Mouse (Mus musculus): Measurements from ENCODE around the gene Camta1. TPM values are rescaled to one million over a fixed set of nuclear protein-coding genes. Genes with fewer than 3 reads are reported as not detected.

Camta1 gene
- polyA plus RNA-seq, 1 experiment from 2014 or later = 93.9 TPM

GRCm38 (mm10) chr4:151555505-151555904 lies 306.2 kb downstream of the Camta1 start:
- Histone ChIP-seq H3K9ac (ENCODE audit: low read depth, low read length) (no peak overlapping the region), H3K36me3 (ENCODE audit: control insufficient read depth, insufficient read depth, low read length) (no peaks in the 10 kb centered on the region), H3K4me3 (ENCODE audit: low read depth, low read length) (no peak overlapping the region), H3K27ac (ENCODE audit: low read depth, low read length) (no peak overlapping the region), H3K4me1 (replicated peaks; ENCODE audit: control insufficient read depth, insufficient read depth, low read length) (no peaks in the 10 kb centered on the region), H3K27me3 (replicated peaks; ENCODE audit: control insufficient read depth, insufficient read depth, low read length) (no peaks in the 10 kb centered on the region), H3K4me2 (no peak overlapping the region), H3K9me3 (ENCODE audit: control insufficient read depth, low read length) (no peaks in the 10 kb centered on the region)
- ATAC-seq (replicated peaks; ENCODE audit: low FRiP score) (no peak), DNase-seq (ENCODE audit: low spot score) (no peak)
- 71% methylated on average over 9 of the region's 9 CpGs for WGBS

- DNase-seq (ENCODE audit: low spot score) = no peak
- Histone ChIP-seq H3K4me2 (no peak overlapping the region), H3K36me3 (ENCODE audit: control insufficient read depth, insufficient read depth, low read length) (no peaks in the 10 kb centered on the region), H3K9me3 (ENCODE audit: control insufficient read depth, low read length) (no peaks in the 10 kb centered on the region), H3K9ac (ENCODE audit: low read depth, low read length) (no peak overlapping the region), H3K27me3 (replicated peaks; ENCODE audit: control insufficient read depth, insufficient read depth, low read length) (no peaks in the 10 kb centered on the region), H3K4me3 (ENCODE audit: low read depth, low read length) (no peak overlapping the region), H3K4me1 (replicated peaks; ENCODE audit: control insufficient read depth, insufficient read depth, low read length) (no peaks in the 10 kb centered on the region), H3K27ac (ENCODE audit: low read depth, low read length) (no peak overlapping the region)
- ATAC-seq (replicated peaks; ENCODE audit: low FRiP score) = no peak
- WGBS = 65% methylated on average over 10 of the region's 10 CpGs
Observed at GRCm38 (mm10) chr4:151549523-151549922, 312.2 kb downstream of the Camta1 start.

DNA sequence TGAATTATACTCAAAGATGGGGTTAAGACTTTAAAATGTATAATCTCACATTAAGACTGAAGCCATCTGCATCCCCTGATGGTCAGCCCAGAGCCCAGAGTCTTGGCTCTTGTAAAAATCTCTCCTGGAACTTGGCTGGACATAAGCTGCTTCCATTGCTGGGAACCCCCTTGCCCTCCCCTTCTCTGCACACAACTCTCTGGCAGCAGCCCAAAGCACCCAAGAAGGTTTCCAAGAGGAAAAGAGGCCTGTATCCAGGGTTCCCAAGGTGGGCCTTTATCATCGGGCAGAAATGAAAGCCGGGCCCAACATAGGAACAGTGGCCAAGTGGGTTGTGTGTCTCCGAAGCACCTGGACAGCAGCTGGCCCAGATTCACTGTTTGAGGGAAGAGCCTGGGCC lies 316.2 kb downstream of the Camta1 start:
- H3K9me3 ChIP-seq (ENCODE audit: control insufficient read depth, low read length) = no peaks in the 10 kb centered on the region
- H3K27me3 ChIP-seq (replicated peaks; ENCODE audit: control insufficient read depth, insufficient read depth, low read length) = no peaks in the 10 kb centered on the region
- WGBS = 87% methylated on average over 3 of the region's 3 CpGs
- DNase-seq (ENCODE audit: low spot score) (no peak), ATAC-seq (replicated peaks; ENCODE audit: low FRiP score) (no peak)
- no peak overlapping the region for H3K9ac ChIP-seq (ENCODE audit: low read depth, low read length)
- no peak overlapping the region for H3K4me2 ChIP-seq
- H3K4me1 ChIP-seq (replicated peaks; ENCODE audit: control insufficient read depth, insufficient read depth, low read length) = no peaks in the 10 kb centered on the region
- no peak overlapping the region for H3K4me3 ChIP-seq (ENCODE audit: low read depth, low read length)
- H3K36me3 ChIP-seq (ENCODE audit: control insufficient read depth, insufficient read depth, low read length) = no peaks in the 10 kb centered on the region
- no peak overlapping the region for H3K27ac ChIP-seq (ENCODE audit: low read depth, low read length)

GRCm38 (mm10) chr4:151544191-151544590 lies 317.5 kb downstream of the Camta1 start:
- DNase-seq (ENCODE audit: low spot score) (no peak), ATAC-seq (replicated peaks; ENCODE audit: low FRiP score) (no peak)
- Histone ChIP-seq H3K27ac (ENCODE audit: low read depth, low read length) (no peak overlapping the region), H3K4me1 (replicated peaks; ENCODE audit: control insufficient read depth, insufficient read depth, low read length) (no peaks in the 10 kb centered on the region), H3K27me3 (replicated peaks; ENCODE audit: control insufficient read depth, insufficient read depth, low read length) (no peaks in the 10 kb centered on the region), H3K36me3 (ENCODE audit: control insufficient read depth, insufficient read depth, low read length) (no peaks in the 10 kb centered on the region), H3K9ac (ENCODE audit: low read depth, low read length) (no peak overlapping the region), H3K9me3 (ENCODE audit: control insufficient read depth, low read length) (no peaks in the 10 kb centered on the region), H3K4me3 (ENCODE audit: low read depth, low read length) (no peak overlapping the region), H3K4me2 (no peak overlapping the region)
- WGBS = 59% methylated on average over 5 of the region's 5 CpGs

GRCm38 (mm10) chr4:151540546-151540945 lies 321.1 kb downstream of the Camta1 start:
- DNase-seq (ENCODE audit: low spot score) (no peak), ATAC-seq (replicated peaks; ENCODE audit: low FRiP score) (no peak)
- Histone ChIP-seq H3K9ac (ENCODE audit: low read depth, low read length) (no peak overlapping the region), H3K27me3 (replicated peaks; ENCODE audit: control insufficient read depth, insufficient read depth, low read length) (no peaks in the 10 kb centered on the region), H3K4me1 (replicated peaks; ENCODE audit: control insufficient read depth, insufficient read depth, low read length) (no peaks in the 10 kb centered on the region), H3K4me3 (ENCODE audit: low read depth, low read length) (no peak overlapping the region), H3K4me2 (no peak overlapping the region), H3K27ac (ENCODE audit: low read depth, low read length) (no peak overlapping the region), H3K36me3 (ENCODE audit: control insufficient read depth, insufficient read depth, low read length) (no peaks in the 10 kb centered on the region), H3K9me3 (ENCODE audit: control insufficient read depth, low read length) (no peaks in the 10 kb centered on the region)
- WGBS = 73% methylated on average over 6 of the region's 6 CpGs

- Histone ChIP-seq H3K4me1 (replicated peaks; ENCODE audit: control insufficient read depth, insufficient read depth, low read length) (no peaks in the 10 kb centered on the region), H3K36me3 (ENCODE audit: control insufficient read depth, insufficient read depth, low read length) (no peaks in the 10 kb centered on the region), H3K9me3 (ENCODE audit: control insufficient read depth, low read length) (no peaks in the 10 kb centered on the region), H3K27ac (ENCODE audit: low read depth, low read length) (no peak overlapping the region), H3K9ac (ENCODE audit: low read depth, low read length) (no peak overlapping the region), H3K4me3 (ENCODE audit: low read depth, low read length) (no peak overlapping the region), H3K27me3 (replicated peaks; ENCODE audit: control insufficient read depth, insufficient read depth, low read length) (no peaks in the 10 kb centered on the region), H3K4me2 (no peak overlapping the region)
- 73% methylated on average over 5 of the region's 5 CpGs for WGBS
- DNase-seq (ENCODE audit: low spot score) = no peak
- no peak for ATAC-seq (replicated peaks; ENCODE audit: low FRiP score)
Observed at GRCm38 (mm10) chr4:151539881-151540280, 321.8 kb downstream of the Camta1 start.

DNA sequence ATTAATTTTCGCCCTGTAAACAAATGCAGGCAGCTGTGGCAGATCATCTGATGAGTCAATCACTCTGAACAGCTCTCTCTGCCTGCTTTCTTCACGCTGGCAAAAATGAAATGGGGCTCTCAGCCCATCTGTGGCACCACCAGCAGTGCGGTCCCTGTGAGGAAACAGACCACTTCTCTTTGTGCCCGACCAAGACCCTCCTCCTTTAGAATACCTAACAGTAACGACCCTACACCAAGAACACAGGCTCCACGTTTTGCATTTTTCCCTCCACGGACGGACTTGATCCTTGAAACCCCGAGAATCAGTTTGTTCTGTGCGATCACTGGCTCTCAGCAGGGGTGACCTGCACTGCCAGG lies 322.5 kb downstream of the Camta1 start:
- Histone ChIP-seq H3K9me3 (ENCODE audit: control insufficient read depth, low read length) (no peaks in the 10 kb centered on the region), H3K36me3 (ENCODE audit: control insufficient read depth, insufficient read depth, low read length) (no peaks in the 10 kb centered on the region), H3K4me1 (replicated peaks; ENCODE audit: control insufficient read depth, insufficient read depth, low read length) (no peaks in the 10 kb centered on the region), H3K27me3 (replicated peaks; ENCODE audit: control insufficient read depth, insufficient read depth, low read length) (no peaks in the 10 kb centered on the region), H3K27ac (ENCODE audit: low read depth, low read length) (no peak overlapping the region), H3K4me3 (ENCODE audit: low read depth, low read length) (no peak overlapping the region), H3K9ac (ENCODE audit: low read depth, low read length) (no peak overlapping the region), H3K4me2 (no peak overlapping the region)
- DNase-seq (ENCODE audit: low spot score) (no peak), ATAC-seq (replicated peaks; ENCODE audit: low FRiP score) (no peak)
- WGBS = 69% methylated on average over 10 of the region's 10 CpGs

DNA sequence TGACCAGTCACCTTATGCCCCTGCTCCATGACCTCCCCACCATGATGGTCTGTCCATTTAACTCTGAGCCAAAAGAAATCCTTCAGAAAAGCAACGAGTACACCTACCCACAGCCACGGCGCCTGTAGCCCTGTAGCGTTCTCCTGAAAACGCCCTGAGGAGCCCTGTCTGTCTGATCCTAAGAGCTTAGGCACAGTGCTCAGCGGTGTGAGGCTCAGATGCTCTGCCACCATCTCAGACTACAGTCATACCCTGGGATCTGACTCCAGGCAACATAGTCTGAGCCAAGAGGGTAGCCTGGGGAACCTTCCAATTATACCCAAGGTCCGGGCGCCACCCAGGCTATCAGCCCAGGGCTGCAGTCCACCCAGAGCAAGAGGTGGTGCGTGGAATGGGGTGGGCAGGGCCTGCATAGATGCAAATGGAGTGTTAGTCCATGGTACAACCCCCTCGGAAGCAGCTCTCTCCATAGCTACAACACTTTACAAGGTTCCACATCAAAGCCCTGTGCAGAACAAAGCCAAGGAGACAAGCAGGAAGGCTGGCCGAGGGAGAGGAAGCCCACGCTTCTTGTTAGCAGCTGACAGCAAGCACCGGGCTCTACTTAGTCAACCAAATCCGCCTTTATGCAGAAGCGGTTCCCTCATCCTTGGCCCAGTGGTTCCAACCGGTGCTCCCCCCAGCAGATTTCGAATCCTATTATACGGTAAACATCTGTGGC lies 323.1 kb downstream of the Camta1 start:
- H3K4me3 ChIP-seq (ENCODE audit: low read depth, low read length) = no peak overlapping the region
- H3K9me3 ChIP-seq (ENCODE audit: control insufficient read depth, low read length) = no peaks in the 10 kb centered on the region
- ATAC-seq (replicated peaks; ENCODE audit: low FRiP score) (no peak), DNase-seq (ENCODE audit: low spot score) (no peak)
- no peak overlapping the region for H3K4me2 ChIP-seq
- no peaks in the 10 kb centered on the region for H3K4me1 ChIP-seq (replicated peaks; ENCODE audit: control insufficient read depth, insufficient read depth, low read length)
- no peaks in the 10 kb centered on the region for H3K27me3 ChIP-seq (replicated peaks; ENCODE audit: control insufficient read depth, insufficient read depth, low read length)
- no peak overlapping the region for H3K27ac ChIP-seq (ENCODE audit: low read depth, low read length)
- H3K9ac ChIP-seq (ENCODE audit: low read depth, low read length) = no peak overlapping the region
- H3K36me3 ChIP-seq (ENCODE audit: control insufficient read depth, insufficient read depth, low read length) = no peaks in the 10 kb centered on the region
- WGBS = 67% methylated on average over 18 of the region's 18 CpGs

DNA sequence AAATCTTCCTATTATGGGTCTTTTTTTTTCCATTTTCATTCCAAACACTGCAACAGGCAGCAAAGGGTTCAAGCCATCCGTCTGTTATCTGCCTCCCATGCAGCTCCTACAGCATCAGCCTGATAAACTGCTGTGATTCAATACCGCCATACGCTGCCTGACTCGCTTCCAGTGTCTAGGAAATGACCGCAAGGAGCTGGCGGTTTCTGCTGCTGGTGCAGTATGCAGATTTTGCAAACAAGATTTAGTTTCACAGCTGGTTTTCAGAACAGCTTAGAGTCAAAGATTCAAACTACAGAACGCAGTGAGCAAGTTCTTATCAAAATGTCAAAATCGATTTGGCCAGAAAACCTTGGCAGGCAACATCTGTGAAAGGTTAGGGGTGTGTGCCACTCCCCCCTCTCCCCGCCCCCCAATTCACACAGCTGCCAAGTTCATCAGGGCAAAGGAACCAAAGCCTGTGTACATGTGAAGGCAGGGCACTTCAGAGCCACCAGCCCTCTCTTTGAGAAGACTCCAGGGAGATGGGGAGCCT lies 325.7 kb downstream of the Camta1 start:
- H3K27ac ChIP-seq (ENCODE audit: low read depth, low read length) = no peak overlapping the region
- no peaks in the 10 kb centered on the region for H3K36me3 ChIP-seq (ENCODE audit: control insufficient read depth, insufficient read depth, low read length)
- DNase-seq (ENCODE audit: low spot score) (no peak), ATAC-seq (replicated peaks; ENCODE audit: low FRiP score) (no peak)
- no peaks in the 10 kb centered on the region for H3K9me3 ChIP-seq (ENCODE audit: control insufficient read depth, low read length)
- no peak overlapping the region for H3K4me2 ChIP-seq
- H3K9ac ChIP-seq (ENCODE audit: low read depth, low read length) = no peak overlapping the region
- H3K4me1 ChIP-seq (replicated peaks; ENCODE audit: control insufficient read depth, insufficient read depth, low read length) = no peaks in the 10 kb centered on the region
- no peak overlapping the region for H3K4me3 ChIP-seq (ENCODE audit: low read depth, low read length)
- H3K27me3 ChIP-seq (replicated peaks; ENCODE audit: control insufficient read depth, insufficient read depth, low read length) = no peaks in the 10 kb centered on the region
- 52% methylated on average over 9 of the region's 9 CpGs for WGBS
